Mouse (Mus musculus) myocyte (in vitro differentiated cells): ENCODE results near the gene St8sia1. TPM values are rescaled to one million over a fixed set of nuclear protein-coding genes. Genes with fewer than 3 reads are reported as not detected.

Experiments
- H3K27me3 ChIP-seq: one replicate; pipeline ENCODE4 v1.6.1; 2011; ENCODE audit not compliant: control insufficient read depth, insufficient read depth, insufficient read length
- H3K36me3 ChIP-seq: one replicate; pipeline ENCODE4 v1.6.1; 2011; ENCODE audit not compliant: control insufficient read depth, insufficient read depth
- H3K4me2 ChIP-seq: one replicate; pipeline ENCODE4 v1.6.1; 2011; ENCODE audit warnings: low read depth, control low read depth
- H3K4me3 ChIP-seq: one replicate; pipeline ENCODE4 v1.5.1; 2011; ENCODE audit warnings: mild to moderate bottlenecking, control low read depth, moderate library complexity
- H3K79me2 ChIP-seq: one replicate; pipeline ENCODE4 v1.6.1; 2011; ENCODE audit not compliant: control insufficient read depth, insufficient read depth
- H3ac ChIP-seq: one replicate; pipeline ENCODE4 v1.6.1; 2011; ENCODE audit not compliant: control insufficient read depth, insufficient read length
- CEBPB ChIP-seq: IDR thresholded peaks from 2 replicates; pipeline ENCODE4 v1.6.1; 2011; ENCODE audit warnings: mild to moderate bottlenecking, moderate library complexity; ENCODE audit not compliant: poor library complexity, insufficient read depth, severe bottlenecking
- E2F4 ChIP-seq: IDR thresholded peaks from one replicate; pipeline ENCODE4 v1.6.1; 2011; ENCODE audit warnings: mild to moderate bottlenecking, control low read depth, moderate library complexity; ENCODE audit not compliant: insufficient read depth
- MAX ChIP-seq: IDR thresholded peaks from one replicate; pipeline ENCODE4 v1.6.1; 2011; ENCODE audit warnings: low read depth, mild to moderate bottlenecking, control low read depth
- MYOD1 ChIP-seq, 3 experiments: IDR thresholded peaks; one replicate each; pipeline ENCODE4 v1.6.1; 2011; ENCODE audit warnings: control low read depth in 2 of 3, low read depth in 2 of 3, mild to moderate bottlenecking in 2 of 3, moderate library complexity in 1 of 3; ENCODE audit not compliant: insufficient read length in 2 of 3, control insufficient read depth in 1 of 3
- MYOG ChIP-seq, 3 experiments: IDR thresholded peaks; one replicate each; pipeline ENCODE4 v1.6.1; 2011; ENCODE audit warnings: control low read depth in 2 of 3, low read depth in 2 of 3, mild to moderate bottlenecking in 2 of 3; ENCODE audit not compliant: insufficient read length in 2 of 3, control insufficient read depth in 1 of 3, insufficient read depth in 1 of 3
- POLR2A ChIP-seq: IDR thresholded peaks from one replicate; pipeline ENCODE4 v1.6.1; 2011; ENCODE audit warnings: low read depth, mild to moderate bottlenecking, control low read depth, moderate library complexity; ENCODE audit not compliant: insufficient read length
- POLR2AphosphoS2 ChIP-seq: IDR thresholded peaks from one replicate; pipeline ENCODE4 v1.6.1; 2011; ENCODE audit warnings: low read depth, control low read depth; ENCODE audit not compliant: insufficient read length
- REST ChIP-seq: IDR thresholded peaks from one replicate; pipeline ENCODE4 v1.6.1; 2011; ENCODE audit warnings: mild to moderate bottlenecking, control low read depth, moderate library complexity; ENCODE audit not compliant: insufficient read depth, insufficient read length
- SRF ChIP-seq: IDR thresholded peaks from one replicate; pipeline ENCODE4 v1.6.1; 2011; ENCODE audit warnings: low read depth; ENCODE audit not compliant: control insufficient read depth, insufficient read length
- TCF12 ChIP-seq: IDR thresholded peaks from one replicate; pipeline ENCODE4 v1.6.1; 2011; ENCODE audit warnings: mild to moderate bottlenecking, control low read depth; ENCODE audit not compliant: poor library complexity, insufficient read depth, severe bottlenecking
- TCF3 ChIP-seq: IDR thresholded peaks from one replicate; pipeline ENCODE4 v1.6.1; 2011; ENCODE audit warnings: low read depth, control low read depth; ENCODE audit not compliant: insufficient read length
- USF1 ChIP-seq: IDR thresholded peaks from one replicate; pipeline ENCODE4 v1.6.1; 2011; ENCODE audit warnings: low read depth, mild to moderate bottlenecking, control low read depth, moderate library complexity
- polyA plus RNA-seq: library from polyadenylated mRNA; unstranded; fragments of >200 nt; fragmentation: generic; extraction: Trizol; gene quantifications from one replicate; pipeline ENCODE4 v1.2.1, GENCODE M21; 2012; ENCODE audit warnings: missing spikeins

The St8sia1 gene
- polyA plus RNA-seq, 1 experiment = 0.02 TPM

GRCm38 (mm10) chr6:142917471-142917901 lies 46.8 kb downstream of the St8sia1 start:
- H3K79me2 ChIP-seq = no peaks in the 10 kb centered on the region
- peak overlapping the region; percentile 22 for H3K4me2 ChIP-seq
- no peaks in the 10 kb centered on the region for H3K27me3 ChIP-seq
- H3K4me3 ChIP-seq = no peak overlapping the region
- peak in 1 of 3 experiments; percentile 61 for TF ChIP-seq MYOG (IDR thresholded peaks at IDR 0.05; ENCODE audit: control insufficient read depth in 1 of 3, insufficient read depth in 1 of 3, insufficient read length in 2 of 3, low read depth in 2 of 3)
- no peak for TF ChIP-seq TCF3
- no peak for TF ChIP-seq REST
- no peak for TF ChIP-seq SRF
- TF ChIP-seq USF1 = no peak
- TF ChIP-seq MAX = no peak
- TF ChIP-seq TCF12 = no peak
- peak in 2 of 3 experiments; percentile 22 to 51 for TF ChIP-seq MYOD1 (IDR thresholded peaks at IDR 0.05; ENCODE audit: control insufficient read depth in 1 of 3, insufficient read length in 2 of 3, low read depth in 2 of 3)
- no peak for TF ChIP-seq E2F4
- TF ChIP-seq POLR2A = no peak
- no peak overlapping the region for H3ac ChIP-seq
- no peaks in the 10 kb centered on the region for H3K36me3 ChIP-seq

GRCm38 (mm10) chr6:142916271-142916941 lies 47.8 kb downstream of the St8sia1 start:
- Histone ChIP-seq H3K4me3 (no peak overlapping the region), H3K36me3 (no peaks in the 10 kb centered on the region), H3K27me3 (no peaks in the 10 kb centered on the region), H3K4me2 (no peak overlapping the region), H3ac (no peak overlapping the region), H3K79me2 (no peaks in the 10 kb centered on the region)
- TF ChIP-seq SRF (no peak), TCF3 (no peak), CEBPB (no peak), POLR2A (no peak), MYOD1 (IDR thresholded peaks at IDR 0.05; ENCODE audit: control insufficient read depth in 1 of 3, insufficient read length in 2 of 3, low read depth in 2 of 3) (no peak), USF1 (no peak), MAX (no peak), POLR2AphosphoS2 (no peak), MYOG (IDR thresholded peaks at IDR 0.05; ENCODE audit: control insufficient read depth in 1 of 3, insufficient read depth in 1 of 3, insufficient read length in 2 of 3, low read depth in 2 of 3) (no peak), E2F4 (no peak), TCF12 (no peak), REST (no peak)

- Histone ChIP-seq H3K27me3 (no peaks in the 10 kb centered on the region), H3K79me2 (no peaks in the 10 kb centered on the region), H3K36me3 (no peaks in the 10 kb centered on the region), H3K4me2 (no peak overlapping the region), H3K4me3 (no peak overlapping the region), H3ac (no peak overlapping the region)
- no peak for TF ChIP-seq CEBPB
- TF ChIP-seq POLR2A = no peak
- TF ChIP-seq SRF = no peak
- no peak for TF ChIP-seq TCF3
- no peak for TF ChIP-seq USF1
- no peak for TF ChIP-seq MAX
- no peak for TF ChIP-seq E2F4
- TF ChIP-seq MYOD1 (IDR thresholded peaks at IDR 0.05; ENCODE audit: control insufficient read depth in 1 of 3, insufficient read length in 2 of 3, low read depth in 2 of 3) = no peak
- no peak for TF ChIP-seq MYOG (IDR thresholded peaks at IDR 0.05; ENCODE audit: control insufficient read depth in 1 of 3, insufficient read depth in 1 of 3, insufficient read length in 2 of 3, low read depth in 2 of 3)
- TF ChIP-seq TCF12 = no peak
- TF ChIP-seq REST = no peak
- no peak for TF ChIP-seq POLR2AphosphoS2
Observed at GRCm38 (mm10) chr6:142915464-142915863, 48.8 kb downstream of the St8sia1 start.

GRCm38 (mm10) chr6:142914676-142915075 lies 49.6 kb downstream of the St8sia1 start:
- Histone ChIP-seq H3ac (no peak overlapping the region), H3K4me2 (no peak overlapping the region), H3K79me2 (no peaks in the 10 kb centered on the region), H3K4me3 (no peak overlapping the region), H3K27me3 (no peaks in the 10 kb centered on the region), H3K36me3 (no peaks in the 10 kb centered on the region)
- no peak for TF ChIP-seq TCF3
- no peak for TF ChIP-seq MAX
- TF ChIP-seq REST = no peak
- no peak for TF ChIP-seq USF1
- TF ChIP-seq E2F4 = no peak
- no peak for TF ChIP-seq SRF
- TF ChIP-seq POLR2A = no peak
- TF ChIP-seq MYOG (IDR thresholded peaks at IDR 0.05; ENCODE audit: control insufficient read depth in 1 of 3, insufficient read depth in 1 of 3, insufficient read length in 2 of 3, low read depth in 2 of 3) = no peak
- TF ChIP-seq CEBPB = no peak
- TF ChIP-seq MYOD1 (IDR thresholded peaks at IDR 0.05; ENCODE audit: control insufficient read depth in 1 of 3, insufficient read length in 2 of 3, low read depth in 2 of 3) = no peak
- TF ChIP-seq TCF12 = no peak
- TF ChIP-seq POLR2AphosphoS2 = no peak
